Mouse (Mus musculus) embryonic facial prominence, embryonic 15.5 days (tissue): ENCODE data around the gene Myo7a. TPM values are rescaled to one million over a fixed set of nuclear protein-coding genes. Genes with fewer than 3 reads are reported as not detected.

ENCODE experiments used
- ATAC-seq: fragments of 200-750 bp; cut with Nextera tagmentation; 2 replicates; pipeline ENCODE4 v1.8.0; 2017; ENCODE audit warnings: low read depth, moderate TSS enrichment; ENCODE audit not compliant: insufficient number of reproducible peaks, low FRiP score, low TSS enrichment
- H3K27ac ChIP-seq: fragments of 300-500 bp; sonication (generic); replicated peaks from 2 replicates; pipeline ENCODE4 v1.5.1; 2015; ENCODE audit warnings: mild to moderate bottlenecking, inconsistent platforms
- H3K27me3 ChIP-seq: fragments of 300-500 bp; sonication (generic); 2 replicates; pipeline ENCODE4 v1.6.1; 2015; ENCODE audit warnings: inconsistent platforms
- H3K36me3 ChIP-seq: fragments of 300-500 bp; sonication (generic); 2 replicates; pipeline ENCODE4 v1.6.1; 2015; ENCODE audit warnings: mild to moderate bottlenecking, inconsistent platforms
- H3K4me1 ChIP-seq: fragments of 300-500 bp; sonication (generic); 2 replicates; pipeline ENCODE4 v1.6.1; 2015; ENCODE audit warnings: inconsistent platforms
- H3K4me2 ChIP-seq: fragments of 300-500 bp; sonication (generic); replicated peaks from 2 replicates; pipeline ENCODE4 v1.6.1; 2015; ENCODE audit warnings: mild to moderate bottlenecking, inconsistent platforms
- H3K4me3 ChIP-seq: fragments of 300-500 bp; sonication (generic); replicated peaks from 2 replicates; pipeline ENCODE4 v1.5.1; 2015; ENCODE audit warnings: mild to moderate bottlenecking, inconsistent platforms
- H3K9ac ChIP-seq: fragments of 300-500 bp; sonication (generic); 2 replicates; pipeline ENCODE4 v1.6.1; 2015; ENCODE audit warnings: inconsistent platforms
- H3K9me3 ChIP-seq: fragments of 300-500 bp; sonication (generic); replicated peaks from 2 replicates; pipeline ENCODE4 v1.6.1; 2016; ENCODE audit warnings: inconsistent platforms
- WGBS: fragments of 180-500 bp; shearing (Covaris S2); methylation state at CpG from one replicate; pipeline ENCODE4 v1.1.7; 2015; 5-methylcytosine and 5-hydroxymethylcytosine counted together
- polyA plus RNA-seq: library from polyadenylated mRNA; unstranded; fragments of >200 nt; fragmentation: Nextera tagmentation; extraction: Ambion mirVana; gene quantifications from 2 replicates; pipeline ENCODE4 v1.2.1, GENCODE M21; 2015

Myo7a gene
- polyA plus RNA-seq, 1 experiment from 2014 or later: 7.2 TPM

- no peak for ATAC-seq
- Histone ChIP-seq H3K4me1 (peaks cover 38% of the 10 kb centered on the region), H3K27ac (no peak overlapping the region), H3K9me3 (no peaks in the 10 kb centered on the region), H3K9ac (no peak overlapping the region), H3K4me2 (no peak overlapping the region), H3K36me3 (no peaks in the 10 kb centered on the region), H3K4me3 (no peak overlapping the region), H3K27me3 (no peaks in the 10 kb centered on the region)
- WGBS: 73% methylated on average over 5 of the region's 5 CpGs
These were observed 34.6 kb upstream of the Myo7a start for GRCm38 (mm10) chr7:98153892-98154291.

GRCm38 (mm10) chr7:98153345-98153744 is 34.0 kb upstream of the Myo7a start:
- no peak overlapping the region for H3K9ac ChIP-seq
- H3K27ac ChIP-seq: no peak overlapping the region
- no peaks in the 10 kb centered on the region for H3K27me3 ChIP-seq
- peaks cover 32% of the 10 kb centered on the region for H3K4me1 ChIP-seq
- H3K4me2 ChIP-seq: no peak overlapping the region
- H3K9me3 ChIP-seq: no peaks in the 10 kb centered on the region
- no peak for ATAC-seq
- no peaks in the 10 kb centered on the region for H3K36me3 ChIP-seq
- H3K4me3 ChIP-seq: no peak overlapping the region
- WGBS: 33% methylated on average over 3 of the region's 3 CpGs

- Histone ChIP-seq H3K4me1 (peaks cover 23% of the 10 kb centered on the region), H3K9ac (no peak overlapping the region), H3K27me3 (no peaks in the 10 kb centered on the region), H3K9me3 (no peaks in the 10 kb centered on the region), H3K4me2 (no peak overlapping the region), H3K27ac (no peak overlapping the region), H3K4me3 (no peak overlapping the region), H3K36me3 (no peaks in the 10 kb centered on the region)
- WGBS: 33% methylated on average over 8 of the region's 8 CpGs
- no peak; the same call in 1 of the 2 replicates for ATAC-seq
These were observed 33.1 kb upstream of the Myo7a start for GRCm38 (mm10) chr7:98152400-98152799.

GRCm38 (mm10) chr7:98150525-98150924 is 31.2 kb upstream of the Myo7a start:
- ATAC-seq: no peak
- 55% methylated on average over 5 of the region's 5 CpGs for WGBS
- Histone ChIP-seq H3K4me1 (peaks cover 22% of the 10 kb centered on the region), H3K36me3 (no peaks in the 10 kb centered on the region), H3K4me3 (no peak overlapping the region), H3K4me2 (no peak overlapping the region), H3K9ac (no peak overlapping the region), H3K27me3 (no peaks in the 10 kb centered on the region), H3K27ac (no peak overlapping the region), H3K9me3 (no peaks in the 10 kb centered on the region)

- ATAC-seq: peak; percentile 20; the same call in 1 of the 2 replicates
- 37% methylated on average over 3 of the region's 3 CpGs for WGBS
- no peak overlapping the region for H3K27ac ChIP-seq
These were observed 30.5 kb upstream of the Myo7a start for GRCm38 (mm10) chr7:98149802-98150201.

GRCm38 (mm10) chr7:98148721-98149407 is 29.5 kb upstream of the Myo7a start:
- Histone ChIP-seq H3K4me1 (peaks cover 19% of the 10 kb centered on the region), H3K36me3 (no peaks in the 10 kb centered on the region), H3K4me2 (no peak overlapping the region), H3K9ac (no peak overlapping the region), H3K9me3 (no peaks in the 10 kb centered on the region), H3K27ac (no peak overlapping the region), H3K4me3 (no peak overlapping the region), H3K27me3 (no peaks in the 10 kb centered on the region)
- no peak for ATAC-seq
- WGBS: 65% methylated on average over 10 of the region's 10 CpGs

More at GRCm38 (mm10) chr7:98149802-98150201, 30.5 kb upstream of the Myo7a start:
- Histone ChIP-seq H3K4me3 (no peak overlapping the region), H3K27me3 (no peaks in the 10 kb centered on the region), H3K4me1 (peaks cover 19% of the 10 kb centered on the region), H3K9ac (no peak overlapping the region), H3K9me3 (no peaks in the 10 kb centered on the region), H3K4me2 (no peak overlapping the region), H3K36me3 (no peaks in the 10 kb centered on the region)

GRCm38 (mm10) chr7:98147766-98148165 is 28.4 kb upstream of the Myo7a start:
- Histone ChIP-seq H3K4me1 (peaks cover 16% of the 10 kb centered on the region), H3K9me3 (no peaks in the 10 kb centered on the region), H3K9ac (no peak overlapping the region), H3K36me3 (no peaks in the 10 kb centered on the region), H3K4me2 (no peak overlapping the region), H3K27ac (no peak overlapping the region), H3K27me3 (no peaks in the 10 kb centered on the region), H3K4me3 (no peak overlapping the region)
- no peak for ATAC-seq
- 71% methylated on average over 8 of the region's 8 CpGs for whole genome bisulfite sequencing

GRCm38 (mm10) chr7:98146447-98146845 is 27.1 kb upstream of the Myo7a start:
- 68% methylated on average over 8 of the region's 8 CpGs for WGBS
- no peak for ATAC-seq

GRCm38 (mm10) chr7:98145842-98146446 is 26.6 kb upstream of the Myo7a start:
- Histone ChIP-seq H3K4me2 (no peak overlapping the region), H3K4me3 (no peak overlapping the region), H3K9me3 (no peaks in the 10 kb centered on the region), H3K27me3 (no peaks in the 10 kb centered on the region), H3K27ac (no peak overlapping the region), H3K36me3 (no peaks in the 10 kb centered on the region), H3K9ac (no peak overlapping the region), H3K4me1 (0 out of 2 replicates have a peak, but pooled peaks cover 4% of the 10 kb centered on the region)
- WGBS: 55% methylated on average over 11 of the region's 12 CpGs
- ATAC-seq: no peak

More at GRCm38 (mm10) chr7:98146447-98146845, 27.1 kb upstream of the Myo7a start:
- no peak overlapping the region for H3K4me3 ChIP-seq
- H3K36me3 ChIP-seq: no peaks in the 10 kb centered on the region
- H3K9me3 ChIP-seq: no peaks in the 10 kb centered on the region
- no peaks in the 10 kb centered on the region for H3K27me3 ChIP-seq
- peaks cover 5% of the 10 kb centered on the region; the same call in 1 of the 2 replicates for H3K4me1 ChIP-seq
- H3K27ac ChIP-seq: no peak overlapping the region
- no peak overlapping the region for H3K4me2 ChIP-seq
- no peak overlapping the region for H3K9ac ChIP-seq

- Histone ChIP-seq H3K4me1 (0 out of 2 replicates have a peak, but pooled peaks cover 4% of the 10 kb centered on the region), H3K9ac (no peak within 1 kb of the TSS), H3K36me3 (no peaks in the 10 kb centered on the region), H3K4me2 (no peak within 1 kb of the TSS), H3K27ac (no peak within 1 kb of the TSS), H3K27me3 (no peaks in the 10 kb centered on the region), H3K4me3 (no peak within 1 kb of the TSS), H3K9me3 (no peaks in the 10 kb centered on the region)
- ATAC-seq: no peak
- 84% methylated on average over 5 of the region's 5 CpGs for WGBS
These were observed 26.1 kb upstream of the Myo7a start, which contains the start of gene Omp for GRCm38 (mm10) chr7:98145402-98145801. TSS of gene Omp (minus strand) at chr7:98145502.

GRCm38 (mm10) chr7:98142648-98143047 is 23.3 kb upstream of the Myo7a start:
- Histone ChIP-seq H3K9ac (no peak overlapping the region), H3K9me3 (no peaks in the 10 kb centered on the region), H3K4me2 (no peak overlapping the region), H3K27ac (no peak overlapping the region), H3K4me1 (0 out of 2 replicates have a peak, but pooled peaks cover 7% of the 10 kb centered on the region), H3K27me3 (no peaks in the 10 kb centered on the region), H3K4me3 (no peak overlapping the region), H3K36me3 (no peaks in the 10 kb centered on the region)
- WGBS: 53% methylated on average over 3 of the region's 3 CpGs
- ATAC-seq: no peak
